Mouse (Mus musculus) telencephalon, adult 2 months (tissue): ENCODE results near the gene Mdm1.
"Not testable (repeated sequence)": the region's sequence is repeated elsewhere in the genome, so short reads cannot be mapped to it uniquely, and the experiment has no call there.

Experiments used
- DNase-seq: peaks from one replicate; pipeline ENCODE4 v3.0.0-alpha.2; 2011; ENCODE audit warnings: low read depth, low spot score

Mdm1 gene

GRCm38 (mm10) chr10:118215719-118216393 is 74.2 kb downstream of the Mdm1 start:
- DNase-seq = not testable (repeated sequence)
